Mouse (Mus musculus) kidney, embryonic 15.5 days (tissue): ENCODE results near the gene Grik4. TPM values are rescaled to one million over a fixed set of nuclear protein-coding genes. Genes with fewer than 3 reads are reported as not detected.
"Not testable (repeated sequence)": the region's sequence is repeated elsewhere in the genome, so short reads cannot be mapped to it uniquely, and the experiment has no call there.

ENCODE experiments used
- ATAC-seq: fragments of 200-750 bp; cut with Nextera tagmentation; replicated peaks from 2 replicates; pipeline ENCODE4 v1.8.0; 2017; ENCODE audit warnings: moderate TSS enrichment; ENCODE audit not compliant: low FRiP score
- H3K27ac ChIP-seq: fragments of 300-500 bp; sonication (generic); 2 replicates; pipeline ENCODE4 v1.5.1; 2015; ENCODE audit warnings: mild to moderate bottlenecking, inconsistent platforms
- H3K27me3 ChIP-seq: fragments of 300-500 bp; sonication (generic); 2 replicates; pipeline ENCODE4 v1.6.1; 2015; ENCODE audit warnings: inconsistent platforms
- H3K36me3 ChIP-seq: fragments of 300-500 bp; sonication (generic); 2 replicates; pipeline ENCODE4 v1.6.1; 2015; ENCODE audit warnings: inconsistent platforms
- H3K4me1 ChIP-seq: fragments of 300-500 bp; sonication (generic); 2 replicates; pipeline ENCODE4 v1.6.1; 2015; ENCODE audit warnings: inconsistent platforms
- H3K4me2 ChIP-seq: fragments of 300-500 bp; sonication (generic); 2 replicates; pipeline ENCODE4 v1.6.1; 2015; ENCODE audit warnings: moderate library complexity, mild to moderate bottlenecking, inconsistent platforms
- H3K4me3 ChIP-seq: fragments of 300-500 bp; sonication (generic); replicated peaks from 2 replicates; pipeline ENCODE4 v1.5.1; 2015; ENCODE audit warnings: mild to moderate bottlenecking, inconsistent platforms
- H3K9ac ChIP-seq: fragments of 300-500 bp; sonication (generic); 2 replicates; pipeline ENCODE4 v1.6.1; 2015; ENCODE audit warnings: mild to moderate bottlenecking, inconsistent platforms
- H3K9me3 ChIP-seq: fragments of 300-500 bp; sonication (generic); replicated peaks from 2 replicates; pipeline ENCODE4 v1.6.1; 2016; ENCODE audit warnings: inconsistent platforms
- WGBS: fragments of 180-500 bp; shearing (Covaris S2); methylation state at CpG from one replicate; pipeline ENCODE4 v1.1.7; 2015; ENCODE audit warnings: mixed read lengths; 5-methylcytosine and 5-hydroxymethylcytosine counted together
- polyA plus RNA-seq: library from polyadenylated mRNA; unstranded; fragments of >200 nt; fragmentation: Nextera tagmentation; extraction: Ambion mirVana; gene quantifications from 2 replicates; pipeline ENCODE4 v1.2.1, GENCODE M21; 2015

Grik4 gene
- polyA plus RNA-seq, 1 experiment from 2014 or later: 4.0 TPM

DNA sequence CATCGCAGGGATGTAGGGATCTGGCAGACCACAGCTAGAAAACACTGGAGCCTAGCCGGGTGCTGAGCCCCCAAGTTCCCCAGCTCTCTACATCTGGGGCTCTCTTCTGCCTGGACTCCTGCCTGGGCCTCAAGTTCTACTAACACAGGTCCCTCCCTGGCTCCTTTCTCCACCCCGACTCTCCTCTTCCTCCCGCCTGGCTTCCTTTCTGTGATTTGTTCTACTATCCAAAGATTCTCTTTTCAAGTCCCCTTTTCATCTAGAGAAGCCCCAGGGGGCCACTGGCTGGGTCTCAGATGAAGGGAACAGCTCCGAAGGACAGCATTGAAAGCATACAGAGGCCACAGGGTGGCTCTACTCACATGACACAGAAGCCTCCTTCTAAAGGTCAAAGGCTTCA is 151.9 kb downstream of the Grik4 start:
- Histone ChIP-seq H3K27ac (no peak overlapping the region), H3K9ac (no peak overlapping the region), H3K4me3 (no peak overlapping the region), H3K4me2 (no peak overlapping the region), H3K27me3 (peaks cover 11% of the 10 kb centered on the region), H3K36me3 (no peaks in the 10 kb centered on the region), H3K4me1 (peaks cover 16% of the 10 kb centered on the region), H3K9me3 (no peaks in the 10 kb centered on the region)
- 59% methylated on average over 5 of the region's 5 CpGs for WGBS
- ATAC-seq: no peak

DNA sequence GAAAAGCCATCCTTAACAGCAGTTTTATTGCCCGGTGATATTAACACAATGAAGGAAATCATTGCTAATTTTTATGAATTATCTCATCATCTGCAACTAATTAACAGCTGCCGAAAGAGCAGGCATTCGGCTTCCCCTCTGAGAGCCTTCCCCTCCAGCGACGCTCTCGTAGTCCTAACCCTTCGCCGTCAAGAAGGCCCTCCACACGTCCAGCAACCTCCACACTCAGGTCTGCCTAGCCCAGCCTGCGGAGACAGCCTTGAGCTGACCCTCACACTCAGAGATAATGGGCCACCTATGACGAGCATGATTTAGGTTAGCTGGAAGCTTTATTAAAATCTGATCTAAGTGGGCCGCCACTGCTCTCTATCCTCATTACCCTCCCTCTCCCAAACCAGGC is 152.5 kb downstream of the Grik4 start:
- Histone ChIP-seq H3K27me3 (peaks cover 11% of the 10 kb centered on the region), H3K9me3 (no peaks in the 10 kb centered on the region), H3K4me3 (no peak overlapping the region), H3K27ac (no peak overlapping the region), H3K4me1 (peaks cover 12% of the 10 kb centered on the region), H3K36me3 (no peaks in the 10 kb centered on the region), H3K9ac (no peak overlapping the region), H3K4me2 (no peak overlapping the region)
- ATAC-seq: no peak
- 70% methylated on average over 12 of the region's 12 CpGs for WGBS

DNA sequence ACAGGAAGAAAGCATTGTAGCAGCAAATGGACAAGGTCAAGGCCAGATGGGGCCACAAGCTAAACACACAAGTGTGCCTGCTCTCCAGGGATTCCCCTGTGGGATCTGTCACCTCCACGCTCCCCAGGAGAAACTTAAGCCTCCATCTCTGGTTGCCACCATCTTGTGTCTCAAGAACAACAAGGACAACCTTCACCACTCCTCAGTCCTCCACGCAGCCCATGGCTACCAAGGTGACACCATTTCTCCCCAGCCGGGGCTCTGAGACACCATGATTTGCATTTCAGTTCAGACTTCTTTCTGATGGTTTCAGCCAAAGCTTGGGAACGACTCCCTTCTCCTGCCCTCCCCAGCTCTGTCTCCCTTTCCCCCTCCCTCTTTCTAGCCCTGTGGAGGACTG is 152.9 kb downstream of the Grik4 start:
- Histone ChIP-seq H3K9ac (no peak overlapping the region), H3K27me3 (peaks cover 11% of the 10 kb centered on the region), H3K4me2 (no peak overlapping the region), H3K9me3 (no peaks in the 10 kb centered on the region), H3K27ac (no peak overlapping the region), H3K4me3 (no peak overlapping the region), H3K36me3 (no peaks in the 10 kb centered on the region), H3K4me1 (peaks cover 12% of the 10 kb centered on the region)
- 59% methylated on average over 4 of the region's 4 CpGs for WGBS
- no peak for ATAC-seq

DNA sequence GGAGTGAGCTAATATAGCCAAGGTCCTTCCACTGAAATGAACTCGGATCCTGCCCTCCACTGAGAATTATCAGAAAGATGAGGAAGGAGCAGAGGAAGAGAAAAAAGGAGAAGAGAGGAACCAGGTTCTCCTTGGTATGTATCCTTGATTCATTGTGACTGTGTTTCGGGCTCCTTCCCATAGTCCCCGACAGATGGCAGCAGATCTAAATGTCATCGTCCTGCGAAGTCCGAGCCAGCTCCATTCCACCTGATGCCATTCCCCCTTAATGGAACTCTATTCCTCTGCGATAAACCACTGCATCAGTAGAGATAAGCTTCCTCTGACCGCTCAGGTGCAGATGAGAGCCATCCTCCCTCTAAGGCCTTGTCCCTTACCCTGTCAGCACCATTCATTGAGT is 155.8 kb downstream of the Grik4 start:
- peaks cover 11% of the 10 kb centered on the region for H3K27me3 ChIP-seq
- peaks cover 14% of the 10 kb centered on the region for H3K4me1 ChIP-seq
- ATAC-seq: no peak
- no peak overlapping the region for H3K27ac ChIP-seq
- no peak overlapping the region for H3K4me3 ChIP-seq
- no peak overlapping the region for H3K9ac ChIP-seq
- no peak overlapping the region for H3K4me2 ChIP-seq
- no peaks in the 10 kb centered on the region for H3K36me3 ChIP-seq
- no peaks in the 10 kb centered on the region for H3K9me3 ChIP-seq
- 17% methylated on average over 8 of the region's 8 CpGs for WGBS

DNA sequence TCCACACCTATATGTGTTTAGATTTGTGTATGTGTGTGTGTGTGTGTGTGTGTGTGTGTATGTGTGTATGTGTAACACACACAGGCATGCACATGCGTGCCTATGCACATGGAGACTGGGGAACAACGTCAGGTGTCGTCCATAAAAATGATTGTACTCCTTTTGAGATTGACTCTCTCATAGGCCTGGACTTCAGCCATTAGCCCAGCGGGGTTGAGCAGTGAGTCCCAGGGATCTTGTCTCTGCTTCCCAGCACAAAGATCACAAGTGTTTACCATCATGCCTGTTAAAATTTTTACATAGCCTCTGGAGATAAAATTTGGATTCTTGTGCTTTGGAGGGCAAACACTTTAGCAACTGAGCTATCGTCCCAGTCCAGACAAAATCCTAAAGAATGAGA is 157.4 kb downstream of the Grik4 start:
- no peak overlapping the region for H3K27ac ChIP-seq
- WGBS: 88% methylated on average over 5 of the region's 5 CpGs

DNA sequence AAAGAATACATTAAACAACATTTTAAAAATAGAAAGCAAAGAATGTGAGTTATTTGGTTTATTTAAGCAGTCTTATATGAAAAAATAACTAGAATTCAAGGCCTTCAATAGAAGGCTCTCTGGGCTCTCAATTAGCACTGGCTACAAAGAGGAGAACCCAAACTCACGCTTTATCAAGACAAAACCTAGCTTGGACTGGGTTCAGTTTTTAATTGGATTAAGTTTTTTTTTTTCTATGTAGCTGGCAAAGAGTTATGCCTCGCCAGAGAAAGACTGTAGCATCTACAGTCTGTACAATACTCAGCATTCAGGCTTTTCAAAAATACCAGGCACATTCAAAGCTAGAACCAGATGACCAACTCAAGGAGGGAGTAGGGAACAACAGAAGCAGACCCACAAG is 158.0 kb downstream of the Grik4 start:
- H3K36me3 ChIP-seq: no peaks in the 10 kb centered on the region
- H3K9me3 ChIP-seq: no peaks in the 10 kb centered on the region
- no peak overlapping the region for H3K27ac ChIP-seq
- peaks cover 12% of the 10 kb centered on the region for H3K4me1 ChIP-seq
- peaks cover 11% of the 10 kb centered on the region; the same call in 1 of the 2 replicates for H3K27me3 ChIP-seq
- 91% methylated on average over 2 of the region's 2 CpGs for WGBS
- H3K9ac ChIP-seq: no peak overlapping the region
- H3K4me3 ChIP-seq: no peak overlapping the region
- ATAC-seq: no peak
- H3K4me2 ChIP-seq: no peak overlapping the region

More for the DNA sequence above, 157.4 kb downstream of the Grik4 start:
- no peak overlapping the region for H3K4me3 ChIP-seq
- H3K4me2 ChIP-seq: no peak overlapping the region
- H3K36me3 ChIP-seq: no peaks in the 10 kb centered on the region
- H3K9me3 ChIP-seq: no peaks in the 10 kb centered on the region
- peaks cover 12% of the 10 kb centered on the region for H3K4me1 ChIP-seq
- no peak overlapping the region for H3K9ac ChIP-seq
- ATAC-seq: no peak
- H3K27me3 ChIP-seq: peaks cover 11% of the 10 kb centered on the region; the same call in 1 of the 2 replicates

DNA sequence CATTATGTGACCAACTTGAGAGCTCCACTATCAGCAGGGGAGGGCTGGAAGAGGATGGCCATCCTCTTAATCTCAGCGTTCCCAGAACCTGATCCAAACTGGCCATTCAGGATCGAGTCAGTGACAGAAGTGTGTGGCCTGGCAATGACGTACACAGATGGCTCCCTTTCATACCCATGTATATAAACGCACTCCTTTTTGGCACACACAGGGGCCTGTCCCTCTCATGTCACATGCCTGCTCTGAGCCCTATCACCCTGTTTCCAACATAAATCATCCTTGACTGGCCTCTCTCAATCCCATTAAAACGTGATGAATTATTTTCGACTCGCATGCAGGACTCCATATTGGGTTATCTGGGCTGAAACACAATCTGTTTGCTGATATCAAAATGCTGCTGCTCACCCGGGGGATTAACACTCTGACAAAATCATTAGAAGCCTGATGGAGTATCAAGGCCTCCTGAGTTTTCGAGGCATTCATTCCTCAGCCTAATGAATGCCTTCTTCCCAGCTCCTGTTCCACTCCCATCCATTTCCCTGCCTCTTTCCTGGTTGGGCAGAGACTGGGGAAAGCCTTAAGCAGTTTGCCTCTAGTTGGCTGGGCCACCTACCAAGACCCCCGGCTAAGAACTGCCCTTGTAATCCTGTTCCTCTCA is 159.0 kb downstream of the Grik4 start:
- no peak for ATAC-seq
- Histone ChIP-seq H3K4me1 (peaks cover 12% of the 10 kb centered on the region), H3K9ac (no peak overlapping the region), H3K36me3 (no peaks in the 10 kb centered on the region), H3K4me3 (no peak overlapping the region), H3K27ac (no peak overlapping the region), H3K9me3 (no peaks in the 10 kb centered on the region), H3K4me2 (no peak overlapping the region), H3K27me3 (peaks cover 11% of the 10 kb centered on the region; the same call in 1 of the 2 replicates)
- 49% methylated on average over 10 of the region's 10 CpGs for WGBS

DNA sequence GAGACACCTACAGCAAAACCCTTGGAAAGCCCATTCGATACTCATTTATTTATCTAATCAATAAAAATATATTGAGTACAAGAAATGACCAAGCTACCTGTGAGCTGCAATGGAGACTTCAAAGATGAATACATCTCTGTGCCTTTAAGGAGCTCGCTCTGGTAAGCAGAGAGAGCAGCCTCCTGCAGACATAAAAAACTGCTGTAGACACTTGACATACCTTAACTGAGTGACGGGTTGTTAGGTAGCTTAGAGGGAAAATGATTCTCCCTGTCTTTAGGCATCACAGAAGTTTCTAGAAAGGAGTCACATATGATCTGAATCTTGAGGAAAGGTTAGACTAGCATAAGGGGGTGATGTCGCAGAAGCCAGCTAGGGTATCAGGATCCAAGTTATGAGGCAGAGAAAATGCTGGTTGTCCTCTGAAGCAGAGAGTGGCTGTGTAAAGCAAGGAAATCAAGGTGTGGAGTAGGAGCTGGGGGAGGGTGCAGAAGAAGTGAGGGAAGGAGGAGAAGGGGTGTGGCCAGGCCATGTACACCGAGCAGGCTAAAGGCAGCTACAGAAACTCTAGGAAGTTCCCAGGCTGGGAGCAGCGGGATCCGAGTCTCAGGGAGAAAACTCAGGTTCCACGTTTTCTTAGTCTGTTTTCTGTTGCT is 160.9 kb downstream of the Grik4 start:
- Histone ChIP-seq H3K4me2 (no peak overlapping the region), H3K9ac (no peak overlapping the region), H3K36me3 (no peaks in the 10 kb centered on the region), H3K4me1 (peaks cover 21% of the 10 kb centered on the region), H3K4me3 (no peak overlapping the region), H3K27ac (no peak overlapping the region), H3K27me3 (0 out of 2 replicates have a peak, but pooled peaks cover 3% of the 10 kb centered on the region), H3K9me3 (no peaks in the 10 kb centered on the region)
- WGBS: 43% methylated on average over 8 of the region's 8 CpGs
- ATAC-seq: no peak

DNA sequence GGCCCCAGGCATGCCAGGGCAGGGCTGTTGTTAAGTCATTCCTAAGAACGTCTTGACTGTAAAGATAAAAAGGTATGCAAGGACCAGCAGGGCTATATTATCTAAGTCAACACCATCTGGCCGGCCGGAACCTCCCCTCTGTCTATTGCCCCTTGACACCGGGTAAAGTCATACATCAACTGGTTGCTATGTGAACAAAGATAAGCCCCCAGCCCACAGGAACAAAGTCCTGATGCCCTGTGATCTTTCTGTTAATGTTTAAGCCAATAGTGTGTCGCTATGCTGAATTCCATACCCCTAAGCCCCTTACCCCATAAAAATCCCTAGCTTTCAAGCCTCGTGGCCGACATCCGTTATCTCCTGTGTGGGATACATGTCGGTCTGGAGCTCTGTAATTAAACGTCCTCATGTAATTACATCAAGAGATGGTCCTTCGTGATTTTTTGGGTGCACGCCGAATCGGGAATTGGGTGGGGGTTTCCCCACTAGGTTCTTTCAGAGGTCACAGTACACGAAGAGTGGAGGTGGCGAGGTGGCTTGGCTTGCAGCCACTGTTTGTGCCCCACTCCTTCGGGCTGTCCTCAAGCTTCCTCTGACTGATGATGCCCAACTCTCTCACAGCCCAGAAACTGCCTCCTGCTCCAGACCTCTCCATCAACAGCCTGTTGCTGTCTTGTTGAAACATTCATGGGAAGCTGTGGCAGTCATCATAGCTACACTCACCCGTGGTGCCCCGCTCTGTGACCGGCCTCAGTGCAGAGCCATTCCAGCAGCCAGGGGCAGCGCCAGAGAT is 165.6 kb downstream of the Grik4 start:
- not testable (repeated sequence) for H3K9me3 ChIP-seq, ATAC-seq, H3K27me3 ChIP-seq, H3K36me3 ChIP-seq, H3K4me3 ChIP-seq, H3K9ac ChIP-seq, H3K27ac ChIP-seq, H3K4me2 ChIP-seq
- peaks cover 29% of the 10 kb centered on the region for H3K4me1 ChIP-seq
- 22% methylated on average over 21 of the region's 21 CpGs for WGBS

DNA sequence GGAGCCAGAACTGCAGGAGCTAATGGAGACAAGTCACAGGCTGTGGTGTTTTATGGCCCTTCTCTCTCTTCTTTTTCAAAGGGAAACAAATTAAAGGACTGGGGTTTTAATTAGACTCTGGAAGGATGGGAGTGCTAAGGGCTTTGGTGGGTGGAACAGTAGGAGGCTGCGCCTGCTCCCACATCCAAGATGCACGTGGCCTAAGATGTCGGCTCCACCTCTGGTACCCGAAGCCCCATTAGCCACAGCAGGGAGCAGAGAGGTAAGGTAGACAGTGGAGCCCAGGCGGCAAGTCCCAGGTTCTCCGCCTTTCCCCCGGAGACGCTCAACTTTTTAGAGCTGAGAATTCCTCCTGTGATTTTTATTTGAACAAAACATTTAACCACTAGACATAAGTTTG is 166.4 kb downstream of the Grik4 start:
- Histone ChIP-seq H3K27me3 (0 out of 2 replicates have a peak, but pooled peaks cover 3% of the 10 kb centered on the region), H3K36me3 (no peaks in the 10 kb centered on the region), H3K4me1 (peaks cover 25% of the 10 kb centered on the region), H3K27ac (no peak overlapping the region), H3K4me3 (no peak overlapping the region), H3K9ac (no peak overlapping the region), H3K9me3 (no peaks in the 10 kb centered on the region), H3K4me2 (no peak overlapping the region)
- ATAC-seq: no peak
- 31% methylated on average over 8 of the region's 8 CpGs for WGBS

DNA sequence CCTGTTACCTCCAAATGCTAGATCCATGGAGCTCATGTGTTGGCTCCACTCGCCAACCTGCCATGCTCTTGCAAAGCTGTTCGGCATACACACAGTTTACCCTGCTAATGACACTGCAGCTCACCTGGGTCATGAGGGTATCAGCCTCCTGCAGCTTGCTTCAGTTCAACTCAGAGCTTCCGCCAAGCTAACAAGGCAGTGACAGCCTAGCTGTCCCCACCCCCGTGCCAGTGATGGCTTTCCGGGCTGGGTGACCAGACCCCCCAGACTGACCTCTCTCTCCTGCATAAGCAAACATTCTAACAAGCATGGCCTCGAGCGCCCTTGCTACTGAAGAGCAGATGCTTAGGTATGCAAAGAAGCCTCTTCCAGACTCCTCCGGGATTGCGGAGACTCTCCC is 167.5 kb downstream of the Grik4 start:
- Histone ChIP-seq H3K4me3 (no peak overlapping the region), H3K4me1 (peaks cover 25% of the 10 kb centered on the region), H3K36me3 (no peaks in the 10 kb centered on the region), H3K4me2 (no peak overlapping the region), H3K27me3 (0 out of 2 replicates have a peak, but pooled peaks cover 3% of the 10 kb centered on the region), H3K9me3 (no peaks in the 10 kb centered on the region), H3K9ac (no peak overlapping the region), H3K27ac (no peak overlapping the region)
- ATAC-seq: no peak
- 56% methylated on average over 9 of the region's 9 CpGs for WGBS
